Mouse (Mus musculus) olfactory bulb, adult 2 months (tissue): ENCODE measurements around the gene Fbxo21. TPM values are rescaled to one million over a fixed set of nuclear protein-coding genes. Genes with fewer than 3 reads are reported as not detected.

ENCODE experiments used
- H3K27ac ChIP-seq: fragments of 200-500 bp; 2 replicates; pipeline ENCODE4 v1.5.1; 2012; ENCODE audit warnings: low read depth, low read length; ENCODE audit not compliant: insufficient read depth
- H3K4me1 ChIP-seq: fragments of 200-500 bp; 2 replicates; pipeline ENCODE4 v1.6.1; 2012; ENCODE audit warnings: low read length; ENCODE audit not compliant: control insufficient read depth, insufficient read depth
- H3K4me3 ChIP-seq: fragments of 200-500 bp; 2 replicates; pipeline ENCODE4 v1.5.1; 2012; ENCODE audit warnings: mild to moderate bottlenecking, low read depth, low read length, moderate library complexity; ENCODE audit not compliant: insufficient read depth
- CTCF ChIP-seq: fragments of 200-500 bp; IDR thresholded peaks from 2 replicates; pipeline ENCODE4 v1.5.1; 2012; ENCODE audit warnings: low read depth, mild to moderate bottlenecking, low read length, moderate library complexity; ENCODE audit not compliant: insufficient read depth
- POLR2A ChIP-seq: fragments of 200-500 bp; IDR thresholded peaks from 2 replicates; pipeline ENCODE4 v1.6.1; 2012; ENCODE audit warnings: mild to moderate bottlenecking, low read depth, low read length, moderate library complexity; ENCODE audit not compliant: insufficient read depth
- WGBS: fragments of 180-500 bp; shearing (Covaris S2); methylation state at CpG from one replicate; pipeline ENCODE4 v1.1.7; 2018; 5-methylcytosine and 5-hydroxymethylcytosine counted together
- polyA plus RNA-seq: library from polyadenylated mRNA; stranded (reverse); fragments of >200 nt; gene quantifications from 2 replicates; pipeline ENCODE4 v1.2.4, GENCODE M21; 2012; ENCODE audit warnings: low replicate concordance; ENCODE audit not compliant: missing spikeins, insufficient read depth, insufficient read length

Fbxo21 gene
- polyA plus RNA-seq, 1 experiment: not detected

DNA sequence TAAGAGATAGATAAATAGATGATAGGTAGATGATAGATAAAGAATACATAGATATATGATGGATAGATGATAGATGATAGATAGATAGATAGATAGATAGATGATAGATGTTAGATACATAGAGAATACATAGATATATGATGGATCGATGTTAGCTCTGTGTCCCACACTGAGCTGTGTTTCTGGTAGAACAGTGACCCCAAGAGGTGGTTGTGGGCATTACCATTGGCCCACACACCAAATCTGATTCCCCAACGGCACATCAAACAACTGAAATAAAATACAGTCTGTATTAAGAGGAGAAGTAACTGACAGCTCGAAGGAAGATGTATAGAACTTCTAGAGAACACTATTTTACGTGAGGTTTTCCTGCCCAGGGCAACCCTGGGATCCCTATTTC, 29.9 kb upstream of the Fbxo21 start:
- no peak for TF ChIP-seq POLR2A
- no peak for TF ChIP-seq CTCF
- Histone ChIP-seq H3K4me1 (no peaks in the 10 kb centered on the region), H3K27ac (no peak overlapping the region), H3K4me3 (no peak overlapping the region)
- WGBS: 12% methylated on average over 4 of the region's 4 CpGs

DNA sequence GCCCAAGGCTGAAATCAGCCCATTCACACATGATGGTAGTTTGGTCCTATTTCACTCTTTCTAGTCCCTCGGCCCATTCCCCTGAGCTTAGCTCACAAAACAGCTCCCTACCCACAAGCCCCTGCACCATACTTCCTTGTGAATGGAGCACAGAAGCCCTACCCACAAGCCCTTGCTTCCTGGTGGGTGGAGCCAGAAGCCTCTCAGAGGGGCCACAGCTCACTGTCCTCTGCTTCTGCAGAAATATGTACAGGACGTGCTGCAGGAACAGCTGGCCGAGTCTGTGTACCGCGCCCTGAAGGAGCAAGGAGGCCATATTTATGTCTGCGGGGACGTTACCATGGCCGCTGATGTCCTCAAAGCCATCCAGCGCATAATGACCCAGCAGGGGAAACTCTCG, 27.1 kb upstream of the Fbxo21 start:
- no peak overlapping the region for H3K4me3 ChIP-seq
- no peak overlapping the region for H3K27ac ChIP-seq
- TF ChIP-seq CTCF (no peak), POLR2A (no peak)
- WGBS: 85% methylated on average over 10 of the region's 10 CpGs
- H3K4me1 ChIP-seq: no peaks in the 10 kb centered on the region

DNA sequence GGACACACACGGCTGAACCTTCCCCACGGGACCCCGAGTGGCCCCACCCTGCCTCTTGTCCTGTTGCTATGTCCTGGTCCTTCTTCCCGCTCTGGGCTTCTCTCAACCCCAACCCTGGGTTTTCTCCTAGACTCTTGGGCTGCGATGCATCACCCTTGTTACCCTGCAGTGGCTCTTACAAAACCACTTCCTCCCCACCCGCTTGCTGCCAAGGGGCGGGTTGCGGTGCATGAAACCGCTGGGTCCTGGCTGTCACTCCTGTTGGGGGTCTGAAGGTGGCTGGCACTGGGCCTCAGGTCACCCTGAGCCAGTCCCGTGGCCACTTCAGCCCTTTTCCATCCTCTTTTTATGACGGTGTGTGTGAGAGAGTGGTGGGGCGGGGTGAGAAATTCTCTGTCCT, 22.6 kb upstream of the Fbxo21 start:
- no peak overlapping the region for H3K27ac ChIP-seq
- 84% methylated on average over 12 of the region's 12 CpGs for WGBS
- H3K4me3 ChIP-seq: no peak overlapping the region
- TF ChIP-seq CTCF (no peak), POLR2A (no peak)
- H3K4me1 ChIP-seq: peaks cover 3% of the 10 kb centered on the region; the same call in 1 of the 2 replicates

- Histone ChIP-seq H3K4me1 (peaks cover 3% of the 10 kb centered on the region; the same call in 1 of the 2 replicates), H3K27ac (no peak overlapping the region), H3K4me3 (no peak overlapping the region)
- TF ChIP-seq CTCF: no peak
- TF ChIP-seq POLR2A: no peak
- 87% methylated on average over 1 of the region's 1 CpGs for WGBS
These were observed 22.1 kb upstream of the Fbxo21 start for GRCm38 (mm10) chr5:117954429-117954828.

DNA sequence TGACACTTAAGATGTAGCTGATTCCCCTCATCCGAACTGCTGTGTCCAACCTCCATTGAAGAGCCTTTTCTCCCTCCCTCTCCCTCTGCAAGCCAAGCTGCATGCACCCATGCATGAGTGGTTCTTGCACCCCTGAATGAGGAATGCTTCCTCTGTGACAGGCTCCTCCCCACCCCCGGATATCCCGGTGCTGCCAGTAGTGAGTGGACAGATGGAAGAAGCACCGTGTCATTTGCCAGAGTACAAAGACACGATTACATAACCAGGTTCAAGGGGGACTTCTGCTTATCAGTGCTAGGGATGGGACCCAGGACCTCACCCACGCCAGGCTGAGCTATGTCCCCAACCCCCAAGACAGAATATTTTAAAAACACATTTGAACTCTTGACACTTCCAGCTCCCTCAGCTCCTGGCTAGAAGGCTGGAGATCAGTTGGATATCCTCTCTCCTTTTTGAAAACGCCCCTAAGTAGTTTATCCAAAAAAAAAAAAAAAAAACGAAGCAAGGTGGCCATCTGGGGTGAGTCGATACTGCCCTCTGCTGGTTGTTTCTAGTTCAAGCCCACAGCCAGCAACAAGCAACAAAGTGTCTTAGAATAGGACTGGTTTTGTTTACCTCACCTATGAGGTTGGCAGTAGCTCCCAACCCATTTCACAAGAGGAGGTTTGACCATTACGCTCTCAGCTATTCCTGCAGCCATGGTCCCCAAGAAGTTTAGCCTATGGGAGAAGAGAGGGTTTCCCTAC, 20.7 kb upstream of the Fbxo21 start:
- Histone ChIP-seq H3K4me1 (peaks cover 3% of the 10 kb centered on the region; the same call in 1 of the 2 replicates), H3K27ac (no peak overlapping the region), H3K4me3 (no peak overlapping the region)
- TF ChIP-seq CTCF (no peak), POLR2A (no peak)
- 34% methylated on average over 10 of the region's 10 CpGs for WGBS

- Histone ChIP-seq H3K27ac (no peak overlapping the region), H3K4me3 (no peak overlapping the region), H3K4me1 (0 out of 2 replicates have a peak, but pooled peaks cover 2% of the 10 kb centered on the region)
- TF ChIP-seq CTCF: no peak
- TF ChIP-seq POLR2A: no peak
- 51% methylated on average over 9 of the region's 9 CpGs for WGBS
These were observed 11.8 kb upstream of the Fbxo21 start for GRCm38 (mm10) chr5:117964750-117965149.

- 81% methylated on average over 9 of the region's 9 CpGs for WGBS
- TF ChIP-seq POLR2A (no peak), CTCF (no peak)
These were observed 9.6 kb upstream of the Fbxo21 start for GRCm38 (mm10) chr5:117966956-117967355.

DNA sequence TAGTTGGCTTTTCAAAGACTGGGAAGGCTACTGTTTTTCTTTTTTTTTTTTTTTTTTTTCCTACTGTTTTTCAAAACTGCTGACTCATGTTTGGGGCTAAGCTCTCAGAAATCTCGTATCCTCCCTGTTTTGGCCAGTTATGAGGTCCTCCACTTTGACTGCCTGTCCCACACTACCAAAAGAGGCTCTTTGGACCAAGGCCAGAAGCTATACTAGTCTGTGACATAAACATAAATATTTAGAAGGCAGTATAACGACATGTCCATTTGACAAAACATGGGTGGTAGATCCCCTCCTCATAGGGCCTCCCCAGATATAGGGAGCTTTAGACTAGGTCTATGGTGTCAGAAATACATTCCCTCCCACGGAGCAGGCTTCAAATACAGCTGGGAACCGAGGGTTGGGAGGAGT, 8.9 kb upstream of the Fbxo21 start:
- 36% methylated on average over 4 of the region's 4 CpGs for WGBS
- TF ChIP-seq CTCF (no peak), POLR2A (no peak)

More at GRCm38 (mm10) chr5:117966956-117967355, 9.6 kb upstream of the Fbxo21 start:
- H3K4me3 ChIP-seq: no peak overlapping the region
- 0 out of 2 replicates have a peak, but pooled peaks cover 2% of the 10 kb centered on the region for H3K4me1 ChIP-seq
- H3K27ac ChIP-seq: no peak overlapping the region

DNA sequence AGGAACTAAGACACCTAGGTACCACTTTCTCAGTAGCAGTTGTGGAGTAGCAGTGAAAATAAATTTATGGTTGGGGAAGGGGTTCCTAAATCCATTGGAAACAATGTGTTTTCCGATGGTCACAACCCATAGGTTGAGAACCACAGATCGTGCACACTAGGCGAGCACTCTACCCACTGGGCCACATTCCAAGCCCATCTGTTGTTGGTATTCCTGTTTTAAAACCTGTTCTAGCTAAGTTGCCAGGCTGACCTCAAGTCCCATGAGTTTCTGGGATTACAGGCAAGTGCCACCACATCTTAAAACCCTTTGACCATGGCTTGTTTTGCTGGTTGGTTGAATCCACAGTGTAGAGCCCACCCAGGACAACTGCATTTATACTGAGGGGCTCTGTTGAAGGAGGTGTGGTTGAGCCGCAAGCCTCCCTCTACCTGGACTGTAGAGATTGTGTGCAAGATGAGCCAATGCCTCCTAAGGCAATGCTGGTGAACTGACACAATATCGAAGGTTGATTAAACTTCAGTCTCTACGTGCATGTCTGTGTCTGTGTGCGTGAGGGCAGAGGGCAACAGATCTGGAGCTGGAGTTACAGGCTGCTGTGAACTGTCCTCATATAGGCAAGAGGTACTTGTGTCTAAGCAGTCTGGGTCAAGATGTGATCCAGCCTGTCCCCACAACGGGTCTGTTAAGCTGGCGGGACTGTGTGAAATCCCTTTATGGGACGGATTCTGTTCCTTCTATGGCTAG, 6.7 kb upstream of the Fbxo21 start:
- Histone ChIP-seq H3K27ac (no peak overlapping the region), H3K4me1 (0 out of 2 replicates have a peak, but pooled peaks cover 2% of the 10 kb centered on the region), H3K4me3 (no peak overlapping the region)
- TF ChIP-seq POLR2A (no peak), CTCF (no peak)
- 93% methylated on average over 10 of the region's 10 CpGs for WGBS

More for the DNA sequence above, 8.9 kb upstream of the Fbxo21 start:
- Histone ChIP-seq H3K4me3 (no peak overlapping the region), H3K27ac (no peak overlapping the region), H3K4me1 (0 out of 2 replicates have a peak, but pooled peaks cover 2% of the 10 kb centered on the region)
